Mouse (Mus musculus): ENCODE results near the gene Fgd6. TPM values are rescaled to one million over a fixed set of nuclear protein-coding genes. Genes with fewer than 3 reads are reported as not detected.

Gene Fgd6
- total and polyA plus RNA-seq, 3 experiments, result 1.2 to 2.8 TPM; not detected in 1

- no peak; the same call in 1 of the 2 replicates for TF ChIP-seq NRF1 (IDR thresholded peaks at IDR 0.05; ENCODE audit: insufficient read depth, low read depth, low read length, poor library complexity, severe bottlenecking)
- peak; percentile 69; the same call in 1 of the 2 replicates for TF ChIP-seq UBTF (IDR thresholded peaks at IDR 0.05; ENCODE audit: borderline replicate concordance, insufficient read depth, low read depth, low read length)
- no peak for TF ChIP-seq TBP (IDR thresholded peaks at IDR 0.05; ENCODE audit: low read depth, low read length)
- TF ChIP-seq MYC (IDR thresholded peaks at IDR 0.05; ENCODE audit: low read depth, low read length), result 0 out of 2 replicates have a peak, but pooled peaks have one; percentile 39
Observed at GRCm38 (mm10) chr10:94035658-94036374, at the start of gene Fgd6, which contains the start of gene Vezt (continued).

DNA sequence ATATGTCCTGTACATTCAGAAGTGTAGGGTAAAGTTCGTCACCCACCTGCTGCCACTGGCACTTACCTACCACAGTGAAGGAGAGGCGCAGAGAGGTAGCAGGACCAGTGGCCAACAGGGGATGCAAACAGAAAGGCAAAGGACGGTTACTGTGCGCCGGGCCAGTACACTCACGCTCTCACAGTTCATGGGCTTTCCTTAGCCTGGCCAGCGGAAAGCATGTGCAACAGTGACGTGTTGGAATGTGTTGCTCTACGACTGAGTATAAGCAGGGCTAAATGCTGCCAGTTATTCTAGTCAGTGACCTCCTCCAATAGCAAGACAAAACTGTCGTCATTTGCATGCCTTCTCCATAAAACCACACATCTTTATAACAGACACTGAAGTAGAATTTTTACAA, 41.7 kb upstream of the Fgd6 start:
- DNase-seq (ENCODE audit: low read depth, low spot score), result no peak
- no peaks in the 10 kb centered on the region for H3K27me3 ChIP-seq (ENCODE audit: control insufficient read depth in 1 of 2, insufficient read depth in 2 of 2, low read length in 2 of 2)
- TF ChIP-seq MYB (IDR thresholded peaks at IDR 0.05; ENCODE audit: low read depth, low read length), result no peak
- no peak for TF ChIP-seq CTCF (IDR thresholded peaks at IDR 0.05 in 2 of 3, conservative IDR thresholded peaks at IDR 0.05 in 1 of 3; ENCODE audit: control insufficient read depth in 1 of 3, insufficient read depth in 1 of 3, low read depth in 2 of 3, low read length in 3 of 3, poor library complexity in 1 of 3, severe bottlenecking in 1 of 3)
- no peak for TF ChIP-seq NELFE (IDR thresholded peaks at IDR 0.05; ENCODE audit: low read depth, low read length)
- no peak for TF ChIP-seq ZNF384 (IDR thresholded peaks at IDR 0.05; ENCODE audit: low read depth, low read length)
- no peak for TF ChIP-seq ETS1 (IDR thresholded peaks at IDR 0.05; ENCODE audit: low read depth, low read length)
- TF ChIP-seq ZMIZ1 (IDR thresholded peaks at IDR 0.05; ENCODE audit: low read depth, low read length), result no peak
- TF ChIP-seq MEF2A (IDR thresholded peaks at IDR 0.05; ENCODE audit: extremely low read depth, insufficient replicate concordance, low read depth, low read length, poor library complexity, severe bottlenecking), result no peak
- TF ChIP-seq SMC3 (IDR thresholded peaks at IDR 0.05; ENCODE audit: low read depth, low read length), result no peak
- no peak for TF ChIP-seq TCF12 (IDR thresholded peaks at IDR 0.05; ENCODE audit: low read depth, low read length)
- no peak overlapping the region for H3K4me3 ChIP-seq (ENCODE audit: control insufficient read depth in 1 of 2, insufficient read depth in 1 of 2, low read depth in 2 of 2, low read length in 2 of 2)
- H3K36me3 ChIP-seq (ENCODE audit: control insufficient read depth in 1 of 2, insufficient read depth in 2 of 2, low read length in 2 of 2), result peaks cover 0 to 5% of the 10 kb centered on the region in 2 experiments; a peak in 2 of 4 replicates
- no peak overlapping the region for H3K27ac ChIP-seq (ENCODE audit: control insufficient read depth, low read depth, low read length)
- H3K9me3 ChIP-seq (replicated peaks; ENCODE audit: insufficient read depth, low read length), result no peaks in the 10 kb centered on the region
- no peaks in the 10 kb centered on the region for H3K4me1 ChIP-seq (ENCODE audit: control insufficient read depth in 1 of 2, insufficient read depth in 2 of 2, low read length in 2 of 2)
- H3K79me2 ChIP-seq (ENCODE audit: control insufficient read depth, insufficient read depth, low read length, poor library complexity), result no peaks in the 10 kb centered on the region
- H3K9ac ChIP-seq (ENCODE audit: control insufficient read depth, low read depth, low read length, poor library complexity, severe bottlenecking), result no peak overlapping the region

- Histone ChIP-seq H3K4me3 (ENCODE audit: control insufficient read depth in 1 of 2, insufficient read depth in 1 of 2, low read depth in 2 of 2, low read length in 2 of 2) (no peak overlapping the region), H3K27me3 (ENCODE audit: control insufficient read depth in 1 of 2, insufficient read depth in 2 of 2, low read length in 2 of 2) (no peaks in the 10 kb centered on the region), H3K9ac (ENCODE audit: control insufficient read depth, low read depth, low read length, poor library complexity, severe bottlenecking) (no peak overlapping the region), H3K4me1 (ENCODE audit: control insufficient read depth in 1 of 2, insufficient read depth in 2 of 2, low read length in 2 of 2) (no peaks in the 10 kb centered on the region), H3K36me3 (ENCODE audit: control insufficient read depth in 1 of 2, insufficient read depth in 2 of 2, low read length in 2 of 2) (peaks cover 0 to 6% of the 10 kb centered on the region in 2 experiments; a peak in 2 of 4 replicates), H3K27ac (ENCODE audit: control insufficient read depth, low read depth, low read length) (no peak overlapping the region), H3K79me2 (ENCODE audit: control insufficient read depth, insufficient read depth, low read length, poor library complexity) (no peaks in the 10 kb centered on the region), H3K9me3 (replicated peaks; ENCODE audit: insufficient read depth, low read length) (no peaks in the 10 kb centered on the region)
- TF ChIP-seq ELF1 (IDR thresholded peaks at IDR 0.05; ENCODE audit: low read depth, low read length) (no peak), POLR2A (IDR thresholded peaks at IDR 0.05; ENCODE audit: control insufficient read depth in 1 of 2, insufficient read depth in 1 of 2, low read depth in 1 of 2, low read length in 2 of 2, poor library complexity in 1 of 2) (no peak), SMC3 (IDR thresholded peaks at IDR 0.05; ENCODE audit: low read depth, low read length) (no peak), HCFC1 (IDR thresholded peaks at IDR 0.05; ENCODE audit: low read depth, low read length) (no peak), TCF12 (IDR thresholded peaks at IDR 0.05; ENCODE audit: low read depth, low read length) (no peak), MAX (IDR thresholded peaks at IDR 0.05; ENCODE audit: low read length) (no peak), CTCF (IDR thresholded peaks at IDR 0.05 in 2 of 3, conservative IDR thresholded peaks at IDR 0.05 in 1 of 3; ENCODE audit: control insufficient read depth in 1 of 3, insufficient read depth in 1 of 3, low read depth in 2 of 3, low read length in 3 of 3, poor library complexity in 1 of 3, severe bottlenecking in 1 of 3) (no peak), ZKSCAN1 (IDR thresholded peaks at IDR 0.05; ENCODE audit: low read depth, low read length) (no peak), MAFK (IDR thresholded peaks at IDR 0.05; ENCODE audit: borderline replicate concordance, low read depth, low read length) (no peak), KAT2A (conservative IDR thresholded peaks at IDR 0.05; ENCODE audit: low read depth, low read length) (no peak), POLR2AphosphoS5 (IDR thresholded peaks at IDR 0.05; ENCODE audit: borderline replicate concordance, low read depth, low read length) (no peak), SIN3A (IDR thresholded peaks at IDR 0.05; ENCODE audit: low read length) (no peak), CHD1 (IDR thresholded peaks at IDR 0.05; ENCODE audit: low read depth, low read length) (no peak), EP300 (IDR thresholded peaks at IDR 0.05; ENCODE audit: low read depth in 1 of 2, low read length in 2 of 2) (no peak), MYB (IDR thresholded peaks at IDR 0.05; ENCODE audit: low read depth, low read length) (no peak), POLR2AphosphoS2 (IDR thresholded peaks at IDR 0.05; ENCODE audit: low read length) (no peak)
- peak; percentile 20 for DNase-seq (ENCODE audit: low read depth, low spot score)
Observed at GRCm38 (mm10) chr10:93995100-93995499, 40.7 kb upstream of the Fgd6 start.

Measured in MEL (cell line).